Mouse (Mus musculus): ENCODE measurements around the gene Zdhhc20. TPM values are rescaled to one million over a fixed set of nuclear protein-coding genes. Genes with fewer than 3 reads are reported as not detected.
A peak's percentile ranks its signal among the peaks of the same experiment; 100 is the strongest.
"Not testable (repeated sequence)": the region's sequence is repeated elsewhere in the genome, so short reads cannot be mapped to it uniquely, and the experiment has no call there.

The Zdhhc20 gene
- polyA plus RNA-seq, 2 experiments from 2014 or later = 212 to 215 TPM

- ATAC-seq = peak; percentile 19
Observed at GRCm38 (mm10) chr14:57889541-57890010, 500 bp downstream of the Zdhhc20 start.

- ATAC-seq = no peak
Observed at GRCm38 (mm10) chr14:57887171-57887570, 2.9 kb downstream of the Zdhhc20 start.

GRCm38 (mm10) chr14:57886032-57886431 is 4.0 kb downstream of the Zdhhc20 start:
- ATAC-seq = peak; percentile 32

- ATAC-seq = no peak
Observed at GRCm38 (mm10) chr14:57883341-57883740, 6.7 kb downstream of the Zdhhc20 start.

GRCm38 (mm10) chr14:57882720-57883119 is 7.4 kb downstream of the Zdhhc20 start:
- ATAC-seq = no peak

GRCm38 (mm10) chr14:57881793-57882192 is 8.3 kb downstream of the Zdhhc20 start:
- ATAC-seq = no peak

GRCm38 (mm10) chr14:57881074-57881473 is 9.0 kb downstream of the Zdhhc20 start:
- ATAC-seq = peak; percentile 13

- no peak for ATAC-seq
Observed at GRCm38 (mm10) chr14:57877921-57878320, 12.2 kb downstream of the Zdhhc20 start.

GRCm38 (mm10) chr14:57866676-57867276 is 23.3 kb downstream of the Zdhhc20 start:
- ATAC-seq = no peak

- ATAC-seq = peak; percentile 90
Observed at GRCm38 (mm10) chr14:57865256-57865655, 24.8 kb downstream of the Zdhhc20 start.

- ATAC-seq = no peak
Observed at GRCm38 (mm10) chr14:57863129-57863528, 26.9 kb downstream of the Zdhhc20 start.

- no peak for ATAC-seq
Observed at GRCm38 (mm10) chr14:57861987-57862412, 28.1 kb downstream of the Zdhhc20 start.

- no peak for ATAC-seq
Observed at GRCm38 (mm10) chr14:57859520-57859919, 30.6 kb downstream of the Zdhhc20 start.

- ATAC-seq = no peak
Observed at GRCm38 (mm10) chr14:57858601-57859000, 31.5 kb downstream of the Zdhhc20 start.

GRCm38 (mm10) chr14:57856037-57856436 is 34.0 kb downstream of the Zdhhc20 start:
- ATAC-seq = peak; percentile 41

- ATAC-seq = no peak
Observed at GRCm38 (mm10) chr14:57852961-57853360, 37.1 kb downstream of the Zdhhc20 start.

- no peak for ATAC-seq
Observed at GRCm38 (mm10) chr14:57850330-57850729, 39.7 kb downstream of the Zdhhc20 start.

GRCm38 (mm10) chr14:57848646-57849045 is 41.4 kb downstream of the Zdhhc20 start:
- ATAC-seq = no peak

- ATAC-seq = not testable (repeated sequence)
Observed at GRCm38 (mm10) chr14:57848061-57848460, 42.0 kb downstream of the Zdhhc20 start.

- ATAC-seq = no peak
Observed at GRCm38 (mm10) chr14:57844535-57844934, 45.5 kb downstream of the Zdhhc20 start.

- no peak for ATAC-seq
Observed at GRCm38 (mm10) chr14:57835157-57835556, 54.9 kb downstream of the Zdhhc20 start.

GRCm38 (mm10) chr14:57833526-57833925 is 56.5 kb downstream of the Zdhhc20 start:
- no peak for ATAC-seq

GRCm38 (mm10) chr14:57827284-57827683 is 62.8 kb downstream of the Zdhhc20 start:
- no peak for ATAC-seq
